Mouse (Mus musculus) A20 (cell line): ENCODE data around the gene Phpt1.

Experiments
- DNase-seq: peaks from one replicate; pipeline ENCODE4 v3.0.0-alpha.2; 2011; ENCODE audit warnings: low read depth, low spot score

The Phpt1 gene

DNA sequence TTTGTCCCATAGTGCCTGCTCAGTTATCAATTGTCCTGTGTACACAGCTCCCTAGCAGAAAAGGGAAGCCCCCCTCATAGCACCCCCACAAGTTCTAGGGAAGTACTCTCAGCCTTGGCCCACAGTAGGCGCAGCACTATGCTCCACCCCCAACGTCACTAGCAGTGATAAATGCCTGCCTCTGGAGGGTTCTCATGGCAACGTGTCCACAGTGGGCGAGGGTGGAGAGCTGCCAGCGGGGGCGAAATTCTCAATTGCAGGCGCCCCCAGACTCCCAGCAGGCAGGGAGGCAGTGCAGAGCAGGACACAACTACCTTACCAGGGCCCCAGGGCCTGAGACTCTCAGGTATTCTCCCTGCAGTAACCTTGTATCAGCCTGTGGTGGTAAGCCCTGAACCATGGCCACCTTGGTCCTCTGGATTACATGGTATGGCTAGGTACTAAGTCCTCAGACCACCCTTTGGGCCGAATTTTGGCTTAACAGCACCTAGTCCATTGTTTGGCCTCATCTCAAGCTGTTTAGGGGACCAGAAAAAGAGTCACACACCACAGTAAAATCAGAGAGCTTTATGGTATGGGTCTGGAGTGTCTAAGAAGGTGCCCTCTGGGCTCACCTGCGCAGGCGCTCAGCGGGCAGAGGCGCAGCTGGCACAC, 7.6 kb upstream of the Phpt1 start:
- peak; percentile 22 for DNase-seq

DNA sequence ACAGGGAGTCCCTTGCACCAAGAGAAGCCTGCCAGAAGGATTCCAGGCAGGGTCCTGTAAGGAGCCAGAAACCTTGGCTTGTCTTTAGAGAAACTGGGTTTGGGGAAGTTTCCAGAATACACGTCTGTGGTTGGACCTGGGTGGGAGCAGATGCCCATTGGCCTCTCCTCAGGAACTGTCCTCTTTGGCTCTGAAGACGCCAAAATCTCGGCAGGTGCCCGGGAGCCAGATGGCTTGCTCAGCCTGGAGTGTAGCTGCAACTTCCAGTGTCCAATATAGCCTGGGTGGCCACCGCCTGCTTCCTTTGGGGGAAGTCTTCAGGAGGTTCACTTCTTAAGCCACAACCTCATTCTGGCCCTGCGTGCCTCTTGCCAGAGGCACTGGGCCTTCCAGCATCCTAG, 6.9 kb upstream of the Phpt1 start:
- DNase-seq, result peak; percentile 69

DNA sequence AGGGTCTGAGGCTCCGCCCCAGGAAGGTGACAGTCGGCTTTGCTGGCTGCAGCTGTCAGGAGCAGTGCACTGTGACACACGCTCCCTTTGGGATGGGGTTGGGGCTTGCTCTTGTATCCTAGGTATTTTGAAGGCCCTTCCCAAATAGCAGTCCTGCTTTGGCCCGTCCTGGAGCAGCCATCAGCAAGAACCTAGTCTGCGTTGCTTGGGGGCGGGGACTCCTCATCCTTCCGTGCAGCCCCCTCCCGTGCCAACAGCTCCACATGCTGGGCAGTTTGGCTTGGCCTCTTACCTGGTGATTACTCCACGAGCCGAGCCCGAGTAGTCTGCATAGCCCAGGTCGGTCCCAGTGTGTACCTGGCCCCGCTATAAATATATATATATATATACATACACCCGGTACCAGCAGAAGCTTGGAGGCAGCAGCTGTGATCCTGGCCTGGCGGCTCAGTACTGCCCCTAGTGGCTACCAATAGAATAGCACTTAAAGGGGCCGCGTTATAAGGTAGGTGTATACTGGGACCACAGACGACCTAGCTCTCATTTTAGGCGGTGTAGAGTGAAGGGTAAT, 6.4 kb upstream of the Phpt1 start, which contains the start of gene Ajm1:
Gene Ajm1, minus strand, starts transcription at position 464 of the 571 bp plus-strand sequence.
- DNase-seq, result peak; percentile 83

DNA sequence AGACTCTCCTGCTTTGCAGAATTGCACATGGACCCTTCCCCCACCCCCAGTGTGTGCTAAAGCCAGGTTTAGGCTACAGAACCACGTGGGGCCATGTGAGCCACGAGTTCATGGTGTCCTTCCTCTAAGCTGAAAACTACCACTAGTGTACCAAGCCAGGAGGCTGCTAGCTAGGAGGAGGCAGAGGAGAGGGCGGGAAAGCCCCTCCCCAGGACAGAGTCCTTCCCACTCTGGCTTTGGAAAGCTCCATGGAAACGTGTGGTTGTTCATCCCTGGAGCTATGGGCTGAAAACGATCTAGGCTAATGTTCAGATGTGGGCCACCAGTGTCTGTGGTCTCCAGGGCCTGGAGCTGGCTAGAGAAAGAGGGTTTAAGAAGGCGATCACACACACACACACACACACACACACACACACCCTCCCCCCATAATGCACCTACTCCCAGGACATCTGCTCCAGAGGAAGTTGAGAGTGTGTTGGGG, 5.6 kb upstream of the Phpt1 start:
- DNase-seq, result no peak

DNA sequence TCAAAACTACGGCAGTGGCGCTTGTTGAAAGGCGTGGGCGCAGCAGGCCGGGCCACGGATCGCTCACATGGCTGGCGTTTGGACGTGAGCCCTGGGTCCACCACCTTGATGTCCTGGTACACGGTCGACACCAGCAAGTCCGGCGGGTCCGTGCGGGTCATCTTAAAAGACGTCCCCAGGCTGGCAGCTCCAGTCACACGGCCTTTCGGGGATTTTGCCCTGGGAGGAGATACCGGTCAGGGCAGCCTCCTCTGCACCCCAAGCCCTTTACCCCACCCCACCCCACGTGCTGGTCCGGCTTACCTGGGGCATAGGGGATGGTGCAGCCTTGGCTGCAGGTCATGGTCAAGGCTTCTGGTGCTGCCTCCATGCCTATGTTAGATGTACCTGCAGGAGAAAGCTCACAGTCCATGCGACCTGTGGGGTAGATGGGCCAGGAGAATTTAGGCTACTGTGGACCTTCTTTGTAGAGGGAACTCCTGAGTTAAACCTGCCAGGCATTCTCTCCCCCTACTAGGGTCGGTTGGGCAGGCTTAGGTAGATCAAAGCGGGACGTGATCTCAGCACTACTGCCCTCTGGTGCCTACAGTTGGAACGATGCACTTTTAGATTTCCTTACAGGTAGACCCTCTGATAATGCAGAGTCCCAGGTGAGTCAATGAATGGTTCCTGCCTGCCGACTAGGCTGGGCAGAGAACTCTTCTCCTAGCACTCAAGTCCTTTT, 4.9 kb upstream of the Phpt1 start:
- DNase-seq, result peak; percentile 56

DNA sequence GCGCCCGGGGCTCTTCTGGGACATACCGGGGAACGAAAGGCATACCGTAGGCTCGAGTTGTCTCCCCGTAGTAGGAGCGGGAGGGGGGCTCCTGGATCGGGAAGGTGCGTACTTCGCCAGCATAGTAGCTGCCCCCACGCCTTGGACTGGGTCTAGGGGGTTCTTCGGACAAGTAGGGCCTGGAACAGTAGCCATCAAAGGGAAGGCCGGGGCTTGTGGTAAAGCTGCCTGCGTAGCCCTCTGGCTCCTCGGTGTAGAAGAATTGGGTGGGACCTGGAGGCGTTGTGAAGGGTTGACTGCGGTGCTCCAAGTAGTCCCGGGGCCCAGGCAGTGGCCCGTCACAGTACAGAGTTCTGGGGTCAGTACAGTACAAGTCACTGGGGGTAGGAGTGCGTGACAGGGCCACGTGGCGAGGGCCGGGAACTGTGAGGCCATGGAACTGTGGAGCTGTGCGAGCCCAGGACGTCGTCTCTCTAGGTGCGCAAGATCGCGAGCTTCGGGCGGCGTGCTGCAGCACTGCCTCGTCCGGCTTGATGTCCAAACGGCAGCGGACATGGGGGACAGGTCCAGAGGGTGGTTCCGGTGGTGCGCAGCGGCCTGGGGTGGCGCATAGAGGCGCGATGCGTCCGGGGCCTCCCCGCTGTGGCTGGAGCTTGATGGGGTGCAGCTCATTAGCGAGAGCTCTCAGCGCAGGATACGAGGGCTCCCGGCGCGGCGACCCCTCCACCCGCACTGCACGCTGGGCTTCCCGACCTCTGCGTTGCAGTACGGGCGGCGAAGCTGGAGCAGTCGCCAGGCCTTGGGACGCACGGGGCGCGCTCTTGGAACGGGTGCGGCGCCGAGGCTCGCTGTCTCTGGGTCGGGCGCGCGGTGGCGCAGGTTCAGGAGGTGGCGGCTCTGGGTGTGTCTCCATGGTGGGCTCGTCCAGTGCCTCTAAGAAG, 4.0 kb upstream of the Phpt1 start:
- DNase-seq, result no peak

DNA sequence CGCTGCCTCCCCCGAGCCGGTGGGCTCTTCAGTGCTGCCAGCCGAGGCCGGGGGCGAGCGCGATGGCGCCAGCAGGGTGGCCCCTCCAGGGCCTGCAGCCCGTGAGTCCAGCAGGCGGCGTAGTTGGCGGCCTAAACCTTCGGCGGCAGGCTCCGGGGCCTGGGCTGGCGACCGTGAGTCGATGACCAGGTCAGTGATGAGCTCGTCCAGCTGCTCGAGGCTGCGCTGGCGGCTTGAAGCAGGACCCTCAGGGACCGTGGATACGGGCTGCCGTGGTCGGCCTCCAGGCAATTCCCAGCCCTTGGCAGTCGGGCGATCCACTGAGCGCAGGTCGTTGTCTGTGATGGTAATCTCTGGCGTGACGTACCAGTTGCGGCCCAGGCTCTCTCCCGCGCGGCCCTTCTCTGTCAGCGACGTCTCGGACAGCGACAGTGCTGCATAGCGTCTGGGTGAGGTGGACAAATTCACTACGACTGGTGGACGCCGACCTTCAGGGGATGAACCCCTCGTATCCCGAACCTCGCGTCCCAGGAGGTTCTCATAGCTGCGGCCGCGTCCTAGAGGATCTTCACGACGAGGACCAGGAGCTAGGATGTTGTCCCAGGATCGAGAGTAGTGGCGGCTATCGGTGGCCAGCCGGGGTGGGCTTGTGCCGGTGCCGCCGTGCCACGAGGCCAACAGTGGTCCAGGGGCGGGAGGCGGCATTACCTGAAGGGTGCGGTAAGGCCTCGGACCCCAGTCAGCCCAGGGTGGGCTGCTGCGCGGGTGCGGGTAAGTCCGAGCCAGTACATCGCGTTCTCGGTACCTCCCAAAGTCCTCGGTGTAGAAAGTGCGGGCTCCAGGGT, 3.1 kb upstream of the Phpt1 start:
- no peak for DNase-seq

DNA sequence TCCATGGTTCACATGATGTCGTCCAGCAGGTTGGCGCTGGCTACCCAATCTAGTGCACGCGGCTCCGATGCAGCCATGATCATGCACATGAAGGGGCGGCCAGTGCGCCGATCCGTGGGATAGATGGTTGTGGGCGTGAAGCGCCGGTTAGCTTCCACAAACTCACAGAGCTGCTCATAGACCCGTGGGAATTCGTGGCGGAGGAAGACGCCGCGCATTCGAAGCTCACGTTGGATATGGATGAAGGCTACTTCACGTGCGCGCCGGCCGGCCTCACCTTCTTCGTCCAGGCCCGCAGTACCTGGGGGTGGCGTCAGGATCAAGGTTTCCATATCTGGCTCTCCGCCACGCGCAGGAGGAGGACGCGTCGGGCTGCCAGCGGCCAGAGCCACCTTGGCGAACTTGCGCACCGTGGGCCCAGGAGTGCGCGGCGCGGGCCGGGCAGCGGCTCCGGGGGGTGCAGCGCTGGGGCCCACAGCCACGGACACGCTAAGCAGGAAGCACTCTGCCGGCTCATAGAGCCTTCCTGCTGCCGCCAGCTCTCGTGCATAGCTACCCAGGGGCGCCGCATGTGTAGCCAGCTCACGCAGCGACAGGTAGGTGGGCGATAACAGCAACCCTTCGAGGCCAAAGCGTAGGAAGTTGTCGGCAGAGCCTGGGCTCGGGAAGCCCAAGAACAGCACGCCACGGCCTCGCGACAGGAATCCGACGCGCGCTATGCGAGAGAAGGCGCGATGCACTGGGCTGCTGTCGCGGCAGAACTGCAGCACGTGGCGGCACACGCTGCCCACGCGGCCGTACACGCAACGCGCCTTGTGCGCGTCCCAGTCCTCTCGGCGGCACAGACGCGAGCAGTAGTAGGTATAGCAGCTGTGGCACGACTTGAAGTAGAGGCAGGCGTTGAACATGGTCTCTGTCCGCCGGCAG, 2.2 kb upstream of the Phpt1 start:
- no peak for DNase-seq

DNA sequence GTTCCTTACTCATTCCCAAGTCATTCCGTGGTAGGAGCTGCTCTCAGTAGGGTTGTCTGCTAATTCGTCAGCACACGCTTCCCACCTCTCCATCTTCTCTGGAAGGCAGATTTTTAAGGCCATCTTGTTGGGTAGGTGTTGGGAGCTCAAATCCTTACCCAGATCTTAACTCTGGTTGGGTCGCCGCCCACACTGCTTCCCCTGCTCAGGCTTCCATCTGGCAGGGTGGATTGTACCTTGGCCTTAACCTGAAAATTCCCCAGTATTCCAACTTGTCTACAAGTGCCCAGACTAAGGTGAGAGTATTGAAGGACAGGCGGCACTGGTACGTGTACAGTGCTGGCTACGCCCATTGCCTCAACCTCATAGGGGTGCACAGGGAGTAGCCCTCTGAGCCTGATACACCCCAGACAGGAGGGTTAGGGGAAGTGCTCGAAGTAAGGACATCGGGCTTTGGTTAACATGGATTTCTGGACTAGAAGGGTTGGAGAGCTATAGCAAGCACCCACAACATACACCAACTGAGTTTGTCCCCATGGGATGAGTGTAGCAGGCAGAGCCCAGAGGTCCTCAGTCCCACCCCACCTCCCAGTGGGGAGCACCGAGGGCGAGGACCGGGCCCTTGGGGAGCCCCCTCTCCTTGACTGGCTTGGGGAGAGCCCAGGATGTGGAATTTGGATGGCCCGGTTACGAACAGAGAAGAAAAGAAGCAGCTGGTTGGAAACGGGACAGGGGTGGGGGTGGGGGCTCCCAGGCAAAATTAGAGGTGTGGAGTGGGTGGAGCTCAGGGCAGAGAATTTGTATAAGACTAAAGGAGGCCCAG, 1.2 kb upstream of the Phpt1 start:
- DNase-seq, result no peak

DNA sequence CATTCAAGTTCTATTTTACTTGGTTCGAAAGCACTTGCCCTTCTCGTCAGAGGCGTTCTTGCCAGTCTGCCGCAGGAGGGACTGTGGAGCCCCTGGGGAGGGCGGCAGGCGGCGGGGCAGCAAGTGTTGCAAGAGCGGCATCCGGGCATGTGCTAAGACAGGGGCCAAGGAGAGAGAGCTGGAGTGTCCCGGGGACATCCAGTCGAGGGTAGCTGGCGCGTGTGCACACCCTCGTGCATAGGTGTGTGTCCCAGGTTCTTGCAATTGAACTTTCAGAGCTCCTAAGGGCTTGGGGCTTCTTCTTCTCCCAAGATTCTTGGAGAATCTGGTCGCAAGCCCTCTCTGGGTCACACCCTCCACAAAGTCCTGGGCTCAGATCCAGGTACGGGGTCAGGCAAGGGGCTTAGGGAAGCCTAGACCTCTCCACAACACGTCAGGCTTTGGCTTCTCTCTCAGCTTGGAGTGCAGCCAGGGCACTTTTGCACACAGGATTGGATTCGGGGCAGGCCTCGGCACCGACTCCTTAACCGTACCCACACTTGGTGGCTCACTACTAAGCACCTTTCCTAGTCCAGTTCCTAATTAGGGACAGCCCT, 506 bp upstream of the Phpt1 start:
- peak; percentile 78 for DNase-seq

DNA sequence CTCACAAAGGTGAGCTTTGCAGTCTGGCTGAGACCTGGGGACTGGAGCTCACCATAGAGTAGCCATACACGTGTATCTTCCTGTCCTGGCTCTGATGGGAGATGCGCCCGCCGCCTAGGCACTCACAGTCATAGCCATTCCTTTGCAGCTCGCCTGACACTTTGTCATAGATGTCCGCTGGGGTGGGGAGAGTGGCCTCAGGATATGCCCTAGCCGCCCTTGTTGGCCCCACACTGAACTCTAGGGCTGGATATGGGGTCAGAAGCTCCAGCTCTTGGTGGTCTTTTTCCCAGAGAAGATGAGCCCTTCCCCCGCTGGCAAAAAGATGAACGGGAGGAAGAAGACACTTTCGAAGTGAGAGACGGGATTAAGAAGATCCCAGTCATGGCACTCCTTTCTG, 888 bp downstream of the Phpt1 start:
- DNase-seq, result no peak

DNA sequence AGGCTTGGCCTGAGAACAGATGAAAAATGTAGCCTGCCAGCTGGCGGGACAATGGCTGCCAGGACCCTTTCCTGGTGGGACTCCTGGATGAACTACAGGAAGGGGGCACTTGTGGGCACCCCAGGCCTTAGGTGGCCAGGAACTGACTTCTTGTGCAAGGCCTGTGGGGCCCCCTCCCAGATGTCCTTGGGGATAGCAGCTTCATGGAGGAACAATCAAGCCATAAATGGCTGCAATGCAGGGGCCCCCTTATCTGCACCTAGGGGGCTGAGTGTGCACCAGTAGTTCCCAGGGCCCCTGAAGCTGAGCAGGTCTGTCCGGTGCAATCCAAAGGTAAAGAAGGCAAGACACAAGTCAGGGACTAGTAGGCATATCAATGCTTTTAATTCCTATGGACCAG, 2.0 kb downstream of the Phpt1 start:
- DNase-seq, result no peak

DNA sequence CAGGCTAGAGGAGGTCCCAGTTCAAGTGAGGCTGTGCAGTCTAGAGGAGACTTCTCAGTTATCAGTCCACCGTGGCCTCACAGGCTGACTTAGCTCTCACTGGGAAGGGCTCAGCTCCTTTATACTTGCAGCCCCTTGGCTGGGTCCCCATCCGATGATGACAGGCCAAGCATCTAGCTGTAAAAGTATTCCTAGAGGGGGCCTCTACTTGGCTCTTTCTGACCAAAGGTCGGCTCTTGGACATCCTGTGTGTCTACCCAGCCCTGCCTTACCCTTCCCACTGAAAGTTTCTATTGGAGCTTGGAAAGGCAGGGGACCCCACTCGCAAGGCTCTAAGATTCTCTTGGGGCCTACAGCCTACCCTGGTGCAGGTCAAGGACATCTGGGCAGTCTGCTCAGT, 3.8 kb downstream of the Phpt1 start:
- DNase-seq, result no peak

DNA sequence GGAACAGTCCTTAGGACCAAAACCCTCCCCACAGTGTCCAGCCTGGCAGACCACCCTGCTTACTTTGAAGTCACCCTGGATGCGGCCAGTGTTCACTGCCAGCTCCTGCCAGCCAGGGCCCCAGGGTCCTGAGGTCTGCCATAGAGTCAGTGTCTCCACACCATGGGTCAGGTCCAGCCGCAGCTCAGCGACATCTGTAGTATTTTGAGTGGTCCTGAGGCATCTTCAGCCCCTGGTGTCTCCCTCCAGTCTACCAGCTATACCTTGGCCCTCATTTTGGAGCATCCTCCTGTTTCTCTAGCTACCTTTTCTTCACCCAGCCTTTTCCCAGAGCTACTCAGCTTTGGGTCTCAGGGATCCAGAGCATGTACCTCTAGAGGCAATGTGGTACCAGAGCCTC, 5.7 kb downstream of the Phpt1 start:
- no peak for DNase-seq

DNA sequence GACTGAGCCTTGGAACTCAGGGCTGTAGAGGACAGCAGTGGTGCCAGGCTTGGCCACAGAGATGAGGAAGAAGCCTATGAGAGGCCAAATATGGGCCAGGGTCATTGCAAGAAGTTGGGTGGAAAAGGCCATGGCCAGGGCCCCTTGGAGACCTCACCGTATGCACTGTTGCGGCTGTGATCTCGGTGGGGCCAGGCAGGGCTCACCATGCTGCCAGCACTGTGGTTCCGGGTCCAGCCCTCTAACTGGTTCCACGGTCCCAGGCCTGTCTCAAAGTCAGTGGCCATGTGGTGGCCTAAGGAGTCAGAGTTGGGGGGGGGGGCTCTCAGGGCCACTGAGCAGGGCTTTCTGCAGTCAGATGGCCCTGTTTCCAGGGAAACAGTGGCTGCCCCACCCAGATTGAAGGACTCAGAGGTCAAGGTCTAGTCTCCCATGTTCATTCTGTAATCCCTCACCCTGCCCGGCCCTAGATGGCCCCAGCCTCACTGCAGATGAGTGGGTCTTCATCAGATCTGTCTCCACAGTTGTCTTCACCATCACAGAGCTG, 6.5 kb downstream of the Phpt1 start:
- no peak for DNase-seq

DNA sequence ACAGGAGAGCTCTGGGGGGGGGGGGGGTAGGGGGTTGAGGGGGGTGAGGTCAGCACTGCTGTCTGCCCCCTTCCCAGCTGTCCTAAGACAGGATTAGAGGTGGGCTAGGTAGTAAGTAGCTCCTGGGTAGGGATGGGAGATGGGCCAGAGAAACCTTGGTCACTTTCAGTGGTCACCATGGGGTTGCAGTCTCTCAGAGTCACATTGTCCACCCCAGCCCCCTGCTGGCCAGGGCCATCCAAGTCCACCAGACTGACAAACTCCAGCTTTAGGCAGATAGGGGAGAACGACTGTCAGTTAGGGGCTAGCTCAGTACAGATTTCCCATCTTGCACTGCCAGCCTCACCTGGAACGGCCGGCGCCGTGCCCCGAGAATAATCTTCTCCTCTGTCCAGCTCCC, 8.5 kb downstream of the Phpt1 start:
- DNase-seq, result no peak

DNA sequence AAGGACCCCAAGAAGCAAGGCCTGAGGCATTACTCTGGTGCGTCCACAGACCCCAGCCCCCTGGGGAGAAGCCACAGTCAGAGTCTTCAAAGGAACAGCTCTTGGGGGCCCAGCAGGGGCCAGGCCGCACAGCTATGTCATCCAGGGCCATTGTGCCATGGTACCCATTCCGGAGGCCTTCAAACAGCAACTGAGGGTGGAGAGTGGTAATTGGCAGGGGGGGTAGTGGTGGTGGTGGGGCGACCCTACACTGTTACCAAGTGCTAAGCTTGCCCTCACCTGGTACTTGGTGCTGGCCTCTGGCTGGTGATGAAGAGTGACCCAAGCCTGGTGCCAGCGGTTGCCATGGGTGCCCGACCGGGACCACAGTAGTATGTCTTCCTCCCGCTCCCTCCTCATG, 9.3 kb downstream of the Phpt1 start:
- no peak for DNase-seq

DNA sequence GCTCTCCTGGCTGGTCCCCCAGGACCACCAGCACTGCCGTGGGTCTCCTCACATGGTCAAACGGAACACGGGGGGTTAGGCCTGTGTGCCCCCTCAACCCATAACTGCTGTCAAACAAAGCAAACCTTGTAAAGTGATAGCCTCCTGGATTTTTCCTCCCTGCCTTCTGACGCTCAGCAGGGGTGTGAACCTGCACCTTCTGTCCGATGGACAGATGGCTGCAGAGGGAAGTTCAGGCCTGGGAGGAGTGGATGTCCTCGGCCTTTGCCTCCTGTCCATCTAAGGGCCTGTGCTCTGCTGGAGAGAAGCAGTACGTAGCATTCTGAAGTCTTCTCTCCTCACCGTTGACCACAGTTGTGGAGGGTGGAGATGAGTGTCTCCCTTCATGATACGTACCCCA, 13.1 kb downstream of the Phpt1 start:
- DNase-seq, result no peak
